In genomic region chr11:68531066-68531806, GRCm38 (mm10) we compare ENCODE assay signal across 10 mouse cellular contexts. TPM values are rescaled to one million over a fixed set of nuclear protein-coding genes. Genes with fewer than 3 reads are reported as not detected.
A peak's percentile ranks its signal among the peaks of the same experiment; 100 is the strongest.
DNase-seq lines count a peak whose midpoint lies in the region; ATAC-seq and TF ChIP-seq lines count a peak whose summit lies in the region.
"Had no signal": no experiment of that assay in that cellular context is flagged by ENCODE, and none has a peak within 500 bp of the region (broad histone marks: within the 10 kb centered on the region; RNA-seq: fewer than 3 reads in every experiment).

No protein-coding gene starts in this region.

- ATAC-seq in heart, embryonic 11.5 days (replicated peaks; ENCODE audit: insufficient number of reproducible peaks, low FRiP score, low TSS enrichment): no peak

- DNase-seq in heart, adult 11 months: peak; percentile 92
- peak; percentile 64 for DNase-seq in CH12.LX (ENCODE audit: extremely low read depth)
- peak; percentile 60 to 65 for DNase-seq in cerebellum, adult 2 months
- DNase-seq in gastrocnemius, postnatal 14 days: peak; percentile 71
- DNase-seq in layer of hippocampus, postnatal 36 days: peak; percentile 54 to 60
- DNase-seq in retina, embryonic 14.5 days (ENCODE audit: low spot score): peak; percentile 57
- DNase-seq in spleen, adult 12 weeks (ENCODE audit: low spot score): no peak

- intact Hi-C loops in gastrocnemius, postnatal 14 days (cut with DNase I; ENCODE audit: low total_unique reads): no loop called here

- TF ChIP-seq EP300 in CH12.LX (IDR thresholded peaks at IDR 0.05; ENCODE audit: low read length): no peak

- H3K36me3 ChIP-seq in heart, embryonic 11.5 days (ENCODE audit: control insufficient read depth, insufficient read depth, low read length): no peaks in the 10 kb centered on the region
- H3K36me3 ChIP-seq in CH12.LX (replicated peaks in 1 of 2; ENCODE audit: control insufficient read depth in 1 of 2, insufficient read depth in 1 of 2, low read length in 1 of 2): peaks cover 93 to 100% of the 10 kb centered on the region in 2 experiments
- H3K36me3 ChIP-seq: hindbrain, embryonic 15.5 days; neural tube, embryonic 13.5 days had no signal

- no peaks in the 10 kb centered on the region; the same call in 1 of the 2 replicates for H3K4me1 ChIP-seq in heart, embryonic 11.5 days (ENCODE audit: control insufficient read depth, insufficient read depth, low read length)
- H3K4me1 ChIP-seq in CH12.LX (ENCODE audit: control insufficient read depth in 1 of 2, insufficient read depth in 2 of 2): peaks cover 0 to 16% of the 10 kb centered on the region in 2 experiments; a peak in 2 of 4 replicates
- peaks cover 5% of the 10 kb centered on the region; the same call in 1 of the 2 replicates for H3K4me1 ChIP-seq in cerebellum, adult 2 months (ENCODE audit: control insufficient read depth, insufficient read depth, low read length)
- H3K4me1 ChIP-seq: hindbrain, embryonic 15.5 days; neural tube, embryonic 13.5 days had no signal

- no peaks in the 10 kb centered on the region for H3K79me2 ChIP-seq in CH12.LX (replicated peaks; ENCODE audit: control insufficient read depth, extremely low read depth, insufficient read depth, poor library complexity, severe bottlenecking)

- H3K9ac ChIP-seq in heart, embryonic 11.5 days (ENCODE audit: low read depth, low read length): no peak overlapping the region
- no peak overlapping the region for H3K9ac ChIP-seq in CH12.LX (ENCODE audit: insufficient read depth, low read depth)
- H3K9ac ChIP-seq: hindbrain, embryonic 15.5 days; neural tube, embryonic 13.5 days had no signal

- H3K4me2 ChIP-seq in heart, embryonic 11.5 days: no peak overlapping the region
- H3K4me2 ChIP-seq in CH12.LX (ENCODE audit: insufficient read depth, low read depth, poor library complexity, severe bottlenecking): no peak overlapping the region
- H3K4me2 ChIP-seq: hindbrain, embryonic 15.5 days; neural tube, embryonic 13.5 days had no signal

- 25% methylated on average over 16 of the region's 16 CpGs for WGBS in heart, embryonic 11.5 days (ENCODE audit: insufficient replicate concordance)
- 17% methylated on average over 16 of the region's 16 CpGs for WGBS in cerebellum, adult 2 months

- no peaks in the 10 kb centered on the region for H3K27me3 ChIP-seq in heart, embryonic 11.5 days (ENCODE audit: control insufficient read depth, insufficient read depth, low read length)
- no peaks in the 10 kb centered on the region for H3K27me3 ChIP-seq in CH12.LX (replicated peaks)
- H3K27me3 ChIP-seq in cerebellum, adult 2 months (ENCODE audit: control insufficient read depth, insufficient read depth, low read length): no peaks in the 10 kb centered on the region
- H3K27me3 ChIP-seq: hindbrain, embryonic 15.5 days; neural tube, embryonic 13.5 days had no signal

- no peaks in the 10 kb centered on the region for H3K9me3 ChIP-seq in heart, embryonic 11.5 days (replicated peaks; ENCODE audit: control insufficient read depth, low read length)
- H3K9me3 ChIP-seq in CH12.LX (replicated peaks; ENCODE audit: low read length): no peaks in the 10 kb centered on the region
- H3K9me3 ChIP-seq: hindbrain, embryonic 15.5 days; neural tube, embryonic 13.5 days had no signal

- dilution Hi-C loops in CH12.LX (cut with MboI; ENCODE audit: extremely low pct_ligation_motif_present, extremely low pct_unique_long_range_greater_than_20kb, low sequenced_read_pairs): no loop called here

- TF ChIP-seq CTCF in CH12.LX (conservative IDR thresholded peaks at IDR 0.05 in 1 of 2, IDR thresholded peaks at IDR 0.05 in 1 of 2; ENCODE audit: low read depth in 2 of 2, low read length in 2 of 2): peak in 1 of 2 experiments; percentile 92; a peak in 2 of 4 replicates
- TF ChIP-seq CTCF in cerebellum, adult 2 months (IDR thresholded peaks at IDR 0.05; ENCODE audit: borderline replicate concordance, insufficient read depth, low read depth, low read length): peak; percentile 68

- in situ Hi-C loops in CH12.LX (cut with MboI; ENCODE audit: low pct_ligation_motif_present, low pct_unique_long_range_greater_than_20kb, low sequenced_read_pairs): no loop called here

- no peak overlapping the region for H3K27ac ChIP-seq in heart, embryonic 11.5 days (ENCODE audit: low read depth, low read length)
- H3K27ac ChIP-seq in CH12.LX (ENCODE audit: insufficient read depth, low read depth): no peak overlapping the region
- no peak overlapping the region for H3K27ac ChIP-seq in cerebellum, adult 2 months (ENCODE audit: insufficient read depth, low read length)
- H3K27ac ChIP-seq: hindbrain, embryonic 15.5 days; neural tube, embryonic 13.5 days had no signal

- peak; percentile 52 for TF ChIP-seq RAD21 in CH12.LX (IDR thresholded peaks at IDR 0.05; ENCODE audit: low read depth, low read length)

- no peak for TF ChIP-seq POLR2A in CH12.LX (IDR thresholded peaks at IDR 0.05; ENCODE audit: low read depth, low read length)
- no peak for TF ChIP-seq POLR2A in cerebellum, adult 2 months (IDR thresholded peaks at IDR 0.05; ENCODE audit: borderline replicate concordance, insufficient read depth, low read length)

- H3K4me3 ChIP-seq in heart, embryonic 11.5 days (ENCODE audit: low read depth, low read length): no peak overlapping the region
- H3K4me3 ChIP-seq in CH12.LX (replicated peaks in 1 of 3; ENCODE audit: low read depth in 2 of 3, low read length in 2 of 3, poor library complexity in 1 of 3): no peak overlapping the region
- H3K4me3 ChIP-seq in cerebellum, adult 2 months (replicated peaks; ENCODE audit: insufficient read depth, low read depth, low read length): peak overlapping the region; percentile 32
- H3K4me3 ChIP-seq: hindbrain, embryonic 15.5 days; neural tube, embryonic 13.5 days had no signal

TF ChIP-seq in CH12.LX, 34 proteins besides CTCF, POLR2A, EP300 and RAD21:
- TF ChIP-seq MAZ (IDR thresholded peaks at IDR 0.05; ENCODE audit: low read depth, low read length): no peak
- TF ChIP-seq NELFE (IDR thresholded peaks at IDR 0.05; ENCODE audit: low read depth, low read length): no peak
- peak; percentile 75 for TF ChIP-seq SMC3 (IDR thresholded peaks at IDR 0.05; ENCODE audit: low read depth, low read length)

RNA-seq across cellular contexts. Expression of gene Mfsd6l, which starts 24.8 kb away (rescaled TPM):
- polyA plus RNA-seq in heart, embryonic 11.5 days (2014; fragmentation: Nextera tagmentation; extraction: Ambion mirVana): 0.17 TPM in 1 of 2 replicates, not detected in the other
- total RNA-seq in CH12.LX (2012; rRNA removed): 4.1 and 4.2 TPM in 2 replicates
- total RNA-seq in CH12.LX (2014; rRNA removed): 4.0 and 5.1 TPM in 2 replicates
- polyA plus RNA-seq in CH12.LX (2012; ENCODE audit: insufficient read length, low read depth): 6.4 and 7.2 TPM in 2 replicates
- 0.05 TPM in 2 replicates for polyA plus RNA-seq in cerebellum, adult 2 months (2012; rRNA removed)
- not detected for total RNA-seq in gastrocnemius, postnatal 14 days (2021)
- total RNA-seq in layer of hippocampus, postnatal 36 days (2021): not detected
- polyA plus RNA-seq: hindbrain, embryonic 15.5 days; neural tube, embryonic 13.5 days had no signal

RNA-seq across cellular contexts. Expression of gene Pik3r6, which starts 28.4 kb away (rescaled TPM):
- 1.6 and 2.5 TPM in 2 replicates for polyA plus RNA-seq in heart, embryonic 11.5 days (2014; fragmentation: Nextera tagmentation; extraction: Ambion mirVana)
- total RNA-seq in CH12.LX (2012; rRNA removed) (88.4 and 102 TPM in 2 replicates), CH12.LX (2014; rRNA removed) (80.9 and 82.9 TPM in 2 replicates)
- 90.2 and 95.9 TPM in 2 replicates for polyA plus RNA-seq in CH12.LX (2012; ENCODE audit: insufficient read length, low read depth)
- polyA plus RNA-seq in cerebellum, adult 2 months (2012; rRNA removed): 1.6 and 1.7 TPM in 2 replicates
- 1 to 10 TPM; 2.7 to 2.9 TPM for total RNA-seq in gastrocnemius, postnatal 14 days (2021)
- 1 to 10 TPM; 1.5 to 2.5 TPM for total RNA-seq in layer of hippocampus, postnatal 36 days (2021)

RNA-seq across cellular contexts. Expression of gene Ccdc42, which starts 55.6 kb away (rescaled TPM):
- polyA plus RNA-seq in heart, embryonic 11.5 days (2014; fragmentation: Nextera tagmentation; extraction: Ambion mirVana): 0.29 and 0.58 TPM in 2 replicates
- total RNA-seq in CH12.LX (2012; rRNA removed) (not detected in 2 replicates), CH12.LX (2014; rRNA removed) (not detected in 2 replicates)
- not detected in 2 replicates for polyA plus RNA-seq in CH12.LX (2012; ENCODE audit: insufficient read length, low read depth)
- 0.27 and 0.29 TPM in 2 replicates for polyA plus RNA-seq in cerebellum, adult 2 months (2012; rRNA removed)
- total RNA-seq in gastrocnemius, postnatal 14 days (2021): under 1 TPM in 1 of 2 experiments, not detected in 1; 0.18 TPM
- 1 to 10 TPM; 2.3 to 2.4 TPM for total RNA-seq in layer of hippocampus, postnatal 36 days (2021)

Comparison
In these comparisons a context has a peak if more than half of its experiments do, and no peak if none do; other contexts are left out.
1. RNA of gene Mfsd6l, which starts 24.8 kb away (total RNA-seq): 4.0 to 5.1 TPM in CH12.LX; not detected in layer of hippocampus, postnatal 36 days and not detected in gastrocnemius, postnatal 14 days; every median in the first group is over 4 times any median in the second.
2. RNA of gene Pik3r6, which starts 28.4 kb away (total RNA-seq): 80.9 to 102 TPM in CH12.LX; 2.7 to 2.9 TPM in gastrocnemius, postnatal 14 days and 1.5 to 2.5 TPM in layer of hippocampus, postnatal 36 days; every median in the first group is over 10 times any median in the second.